In the genomic region with DNA sequence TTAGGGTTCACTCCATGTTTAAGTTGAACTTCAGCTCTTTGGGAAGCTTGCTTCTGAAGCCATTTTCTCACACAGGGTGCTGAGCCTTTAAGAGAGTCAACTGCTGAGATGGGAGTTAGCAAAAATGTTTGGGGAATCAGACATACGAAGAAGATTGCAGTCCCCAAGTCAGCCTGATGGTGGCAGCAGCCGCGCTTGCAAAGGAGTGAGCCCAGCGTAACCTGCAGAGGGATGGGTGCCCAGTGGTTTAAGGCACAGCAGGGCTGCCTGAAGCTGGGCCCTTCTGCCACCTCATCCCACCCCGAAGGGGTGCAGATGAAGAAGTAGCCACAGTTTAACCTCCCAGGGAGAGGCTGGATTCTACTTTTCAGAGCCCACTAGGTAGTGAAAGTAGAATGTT, we compare ENCODE assay signal across 8 mouse cellular contexts. TPM values are rescaled to one million over a fixed set of nuclear protein-coding genes. Genes with fewer than 3 reads are reported as not detected.
DNase-seq lines count a peak whose midpoint lies in the region; ATAC-seq and TF ChIP-seq lines count a peak whose summit lies in the region.

No protein-coding gene starts in this region.

- TF ChIP-seq RAD21 in MEL (IDR thresholded peaks at IDR 0.05; ENCODE audit: low read depth, low read length): peak; percentile 45

- H3K36me3 ChIP-seq in MEL (ENCODE audit: control insufficient read depth in 1 of 2, insufficient read depth in 2 of 2, low read length in 2 of 2): no peaks in the 10 kb centered on the region
- no peaks in the 10 kb centered on the region for H3K36me3 ChIP-seq in forebrain, embryonic 12.5 days (replicated peaks)

- no peaks in the 10 kb centered on the region for H3K79me2 ChIP-seq in MEL (ENCODE audit: control insufficient read depth, insufficient read depth, low read length, poor library complexity)

- H3K4me2 ChIP-seq in forebrain, embryonic 12.5 days: no peak overlapping the region

- no peak for TF ChIP-seq POLR2A in MEL (IDR thresholded peaks at IDR 0.05; ENCODE audit: control insufficient read depth in 1 of 2, insufficient read depth in 1 of 2, low read depth in 1 of 2, low read length in 2 of 2, poor library complexity in 1 of 2)

- H3K9ac ChIP-seq in MEL (ENCODE audit: control insufficient read depth, low read depth, low read length, poor library complexity, severe bottlenecking): no peak overlapping the region
- H3K9ac ChIP-seq in forebrain, embryonic 12.5 days: no peak overlapping the region

- no peaks in the 10 kb centered on the region for H3K4me1 ChIP-seq in MEL (ENCODE audit: control insufficient read depth in 1 of 2, insufficient read depth in 2 of 2, low read length in 2 of 2)
- H3K4me1 ChIP-seq in forebrain, embryonic 12.5 days: no peaks in the 10 kb centered on the region; the same call in 1 of the 2 replicates

- H3K27ac ChIP-seq in MEL (ENCODE audit: control insufficient read depth, low read depth, low read length): no peak overlapping the region
- H3K27ac ChIP-seq in forebrain, embryonic 12.5 days: no peak overlapping the region

- intact Hi-C loops in heart, postnatal 36 days (cut with DNase I): loop anchor here (1.0 to 5.0 kb wide), 4 partner anchors 256 to 521 kb away; no protein-coding TSS in a partner anchor

- peak; percentile 14 for DNase-seq in MEL (ENCODE audit: low read depth, low spot score)
- DNase-seq in c-Kit-positive CD71-negative TER-119-negative erythroid progenitor cells, embryonic 14.5 days (ENCODE audit: low read depth): peak; percentile 22
- peak; percentile 72 to 86 for DNase-seq in heart, postnatal 36 days
- DNase-seq in layer of hippocampus, postnatal 10 days (ENCODE audit: low spot score in 2 of 2): peak; percentile 94
- DNase-seq in lung, postnatal 25 days (ENCODE audit: low spot score): peak; percentile 57
- peak; percentile 58 for DNase-seq in retina, postnatal 7 days (ENCODE audit: low read depth, low spot score)
- DNase-seq in urinary bladder, postnatal 4 days (ENCODE audit: low spot score in 2 of 2): peak; percentile 38 to 84

- no peaks in the 10 kb centered on the region for H3K27me3 ChIP-seq in MEL (ENCODE audit: control insufficient read depth in 1 of 2, insufficient read depth in 2 of 2, low read length in 2 of 2)
- H3K27me3 ChIP-seq in forebrain, embryonic 12.5 days: peaks cover 27% of the 10 kb centered on the region

- TF ChIP-seq EP300 in MEL (IDR thresholded peaks at IDR 0.05; ENCODE audit: low read depth in 1 of 2, low read length in 2 of 2): no peak

- H3K9me3 ChIP-seq in MEL (replicated peaks; ENCODE audit: insufficient read depth, low read length): no peaks in the 10 kb centered on the region
- H3K9me3 ChIP-seq in forebrain, embryonic 12.5 days: no peaks in the 10 kb centered on the region

- peak; percentile 82 for ATAC-seq in forebrain, embryonic 12.5 days (ENCODE audit: low FRiP score)

- WGBS in forebrain, embryonic 12.5 days: 8% methylated on average over 5 of the region's 5 CpGs

- no peak overlapping the region for H3K4me3 ChIP-seq in MEL (ENCODE audit: control insufficient read depth in 1 of 2, insufficient read depth in 1 of 2, low read depth in 2 of 2, low read length in 2 of 2)
- H3K4me3 ChIP-seq in forebrain, embryonic 12.5 days (replicated peaks): no peak overlapping the region

- TF ChIP-seq CTCF in MEL (IDR thresholded peaks at IDR 0.05 in 2 of 3, conservative IDR thresholded peaks at IDR 0.05 in 1 of 3; ENCODE audit: control insufficient read depth in 1 of 3, insufficient read depth in 1 of 3, low read depth in 2 of 3, low read length in 3 of 3, poor library complexity in 1 of 3, severe bottlenecking in 1 of 3): peak; percentile 29 to 62 (median 43)

TF ChIP-seq in MEL, 35 proteins besides CTCF, POLR2A, EP300 and RAD21:
- TF ChIP-seq E2F4 (IDR thresholded peaks at IDR 0.05; ENCODE audit: borderline replicate concordance, low read depth, low read length): no peak
- TF ChIP-seq TAL1 (IDR thresholded peaks at IDR 0.05; ENCODE audit: low read length): no peak
- no peak for TF ChIP-seq ETS1 (IDR thresholded peaks at IDR 0.05; ENCODE audit: low read depth, low read length)
- no peak for TF ChIP-seq TCF12 (IDR thresholded peaks at IDR 0.05; ENCODE audit: low read depth, low read length)
- TF ChIP-seq POLR2AphosphoS2 (IDR thresholded peaks at IDR 0.05; ENCODE audit: low read length): no peak
- no peak for TF ChIP-seq MAFK (IDR thresholded peaks at IDR 0.05; ENCODE audit: borderline replicate concordance, low read depth, low read length)
- TF ChIP-seq ELF1 (IDR thresholded peaks at IDR 0.05; ENCODE audit: low read depth, low read length): no peak
- TF ChIP-seq GABPA (IDR thresholded peaks at IDR 0.05; ENCODE audit: low read depth, low read length): no peak
- TF ChIP-seq ZKSCAN1 (IDR thresholded peaks at IDR 0.05; ENCODE audit: low read depth, low read length): no peak
- TF ChIP-seq ZMIZ1 (IDR thresholded peaks at IDR 0.05; ENCODE audit: low read depth, low read length): no peak
- TF ChIP-seq ZC3H11A (IDR thresholded peaks at IDR 0.05; ENCODE audit: low read depth, low read length): no peak
- TF ChIP-seq MAX (IDR thresholded peaks at IDR 0.05; ENCODE audit: low read length): no peak
- TF ChIP-seq SMC3 (IDR thresholded peaks at IDR 0.05; ENCODE audit: low read depth, low read length): no peak
- no peak for TF ChIP-seq USF2 (IDR thresholded peaks at IDR 0.05; ENCODE audit: borderline replicate concordance in 1 of 2, insufficient read depth in 1 of 2, low read depth in 1 of 2, low read length in 2 of 2)
- TF ChIP-seq USF1 (IDR thresholded peaks at IDR 0.05; ENCODE audit: low read depth, low read length): no peak
- no peak for TF ChIP-seq MAZ (IDR thresholded peaks at IDR 0.05; ENCODE audit: low read depth, low read length)
- TF ChIP-seq MYC (IDR thresholded peaks at IDR 0.05; ENCODE audit: low read depth, low read length): no peak
- no peak for TF ChIP-seq MYB (IDR thresholded peaks at IDR 0.05; ENCODE audit: low read depth, low read length)
- TF ChIP-seq KAT2A (conservative IDR thresholded peaks at IDR 0.05; ENCODE audit: low read depth, low read length): no peak
- TF ChIP-seq UBTF (IDR thresholded peaks at IDR 0.05; ENCODE audit: borderline replicate concordance, insufficient read depth, low read depth, low read length): no peak

RNA-seq across cellular contexts. Expression of gene Kirrel3, which starts 13.0 kb away (rescaled TPM):
- total RNA-seq in MEL (2012; rRNA removed): 0.07 TPM in 1 of 2 replicates, not detected in the other
- under 1 TPM in 1 of 2 experiments, not detected in 1; 0.06 TPM for polyA plus RNA-seq in MEL (2012; ENCODE audit: insufficient read depth in 1 of 2, insufficient read length in 2 of 2, low read depth in 1 of 2, low replicate concordance in 2 of 2, missing spikeins in 1 of 2)
- 10.3 and 11.4 TPM in 2 replicates for polyA plus RNA-seq in forebrain, embryonic 12.5 days (2016; fragmentation: Nextera tagmentation; extraction: Ambion mirVana)
- total RNA-seq in heart, postnatal 36 days (2021): under 1 TPM; 0.53 to 0.60 TPM
- 10 to 100 TPM; 46.5 to 47.1 TPM for total RNA-seq in layer of hippocampus, postnatal 10 days (2021)

Comparison
In these comparisons a context has a peak if more than half of its experiments do, and no peak if none do; other contexts are left out.
1. DNase-seq: peak in every context shown above with its lines; median percentile 94 in layer of hippocampus, postnatal 10 days; 79 in heart, postnatal 36 days; 61 in urinary bladder, postnatal 4 days; 58 in retina, postnatal 7 days; 57 in lung, postnatal 25 days; 22 in c-Kit-positive CD71-negative TER-119-negative erythroid progenitor cells, embryonic 14.5 days; 14 in MEL.
2. RNA of gene Kirrel3, which starts 13.0 kb away (total RNA-seq): 46.5 to 47.1 TPM in layer of hippocampus, postnatal 10 days; 0.53 to 0.60 TPM in heart, postnatal 36 days and 0.07 TPM in MEL; every median in the first group is over 10 times any median in the second.